Mouse (Mus musculus) A20 (cell line): ENCODE measurements around the gene Plpp7.

Experiments
- DNase-seq: peaks from one replicate; pipeline ENCODE4 v3.0.0-alpha.2; 2011; ENCODE audit warnings: low read depth, low spot score

Gene Plpp7

DNA sequence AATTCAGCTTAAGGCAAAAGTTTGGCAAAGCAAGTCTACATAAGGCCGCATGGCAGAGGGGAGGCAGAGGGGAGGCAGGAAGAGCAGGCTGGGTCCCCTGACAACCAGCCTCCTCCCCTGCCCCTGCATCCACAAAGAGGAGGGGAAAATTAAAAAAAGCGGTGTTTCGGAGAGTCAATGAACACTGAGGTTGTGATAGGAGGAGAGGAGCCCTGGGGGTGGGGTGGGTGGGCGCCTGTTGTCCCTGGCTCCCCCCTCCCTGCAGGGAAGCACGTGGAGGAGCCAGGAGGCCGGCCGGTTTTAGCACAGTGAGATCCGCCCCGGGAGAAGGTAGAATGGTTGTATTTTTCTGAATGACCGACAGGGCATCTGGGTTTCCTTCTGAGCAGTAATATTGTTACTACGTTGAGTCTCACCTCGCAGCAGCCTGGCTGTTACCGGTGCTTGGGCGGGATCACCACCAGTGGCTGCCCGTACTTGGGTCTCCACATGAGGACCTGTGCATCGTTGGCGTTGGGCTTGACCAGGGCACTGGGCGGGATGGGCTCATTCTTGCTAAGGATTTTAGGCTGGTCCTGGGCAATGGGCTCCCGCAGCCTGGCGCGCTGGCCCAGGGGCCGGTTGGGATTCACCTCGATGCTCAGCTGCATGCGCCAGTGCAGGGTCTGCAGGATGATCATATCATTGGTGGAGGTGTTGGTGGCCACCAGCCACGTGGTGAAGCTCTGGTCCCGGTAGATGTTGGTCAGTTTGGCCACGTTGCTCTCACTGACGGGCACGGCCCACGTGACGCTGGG is 26.3 kb upstream of the Plpp7 start:
- no peak for DNase-seq

DNA sequence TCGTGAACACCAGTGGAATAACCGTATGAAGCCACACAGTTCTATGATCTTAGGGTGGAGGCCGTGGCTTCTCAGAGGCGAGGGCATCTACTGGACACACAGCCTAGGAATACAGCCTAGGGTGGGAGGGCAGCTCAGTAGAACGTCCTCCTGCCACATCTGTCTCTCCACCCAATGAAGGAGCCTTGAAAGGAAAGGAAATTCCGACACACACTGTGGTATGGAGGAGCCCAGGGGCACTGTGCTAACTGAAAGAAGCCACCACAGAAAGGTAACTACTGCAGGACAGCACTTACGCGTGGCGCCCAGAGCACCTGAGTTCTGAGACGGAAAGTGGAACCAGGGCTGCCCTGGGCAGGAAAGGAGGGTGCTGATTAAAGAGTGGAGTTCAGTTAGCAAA is 24.6 kb upstream of the Plpp7 start:
- no peak for DNase-seq

DNA sequence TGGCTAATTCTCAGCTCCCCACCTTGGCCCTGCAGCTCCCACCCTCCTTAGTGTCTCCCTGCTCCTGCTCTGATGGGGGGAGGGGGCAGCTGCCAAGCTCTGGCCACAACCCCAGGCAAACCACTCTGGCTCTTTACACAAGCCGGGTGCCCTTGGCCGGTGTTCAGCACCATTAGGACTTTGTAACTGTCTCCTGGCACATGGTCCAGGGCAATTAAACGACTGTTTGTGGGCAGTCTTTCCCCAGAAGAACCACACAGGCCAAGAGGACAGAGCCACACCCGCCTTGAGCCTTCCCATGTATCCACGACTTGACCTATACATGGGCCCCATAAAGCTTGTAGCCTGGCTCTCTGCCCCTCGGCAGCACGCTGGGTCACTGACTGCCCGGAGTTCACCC is 20.9 kb upstream of the Plpp7 start:
- no peak for DNase-seq

DNA sequence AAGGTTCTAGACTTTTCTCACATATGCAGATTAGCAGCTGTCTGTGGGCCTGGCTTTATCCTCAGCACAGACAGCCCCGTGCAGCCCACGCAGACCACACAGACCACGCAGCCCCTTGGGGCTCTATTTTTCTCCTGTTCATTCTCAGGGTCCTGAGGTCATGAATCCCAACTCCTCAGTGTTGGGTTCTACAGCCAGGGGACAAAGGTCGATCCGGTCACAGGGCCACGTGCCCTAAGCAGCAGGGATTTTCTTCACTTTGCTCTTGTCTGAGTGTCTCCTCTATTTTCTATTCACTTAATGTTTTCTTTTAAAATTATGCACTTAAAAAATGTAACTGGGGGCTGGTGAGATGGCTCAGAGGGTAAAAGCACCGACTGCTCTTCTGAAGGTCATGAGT is 20.0 kb upstream of the Plpp7 start:
- DNase-seq: no peak

DNA sequence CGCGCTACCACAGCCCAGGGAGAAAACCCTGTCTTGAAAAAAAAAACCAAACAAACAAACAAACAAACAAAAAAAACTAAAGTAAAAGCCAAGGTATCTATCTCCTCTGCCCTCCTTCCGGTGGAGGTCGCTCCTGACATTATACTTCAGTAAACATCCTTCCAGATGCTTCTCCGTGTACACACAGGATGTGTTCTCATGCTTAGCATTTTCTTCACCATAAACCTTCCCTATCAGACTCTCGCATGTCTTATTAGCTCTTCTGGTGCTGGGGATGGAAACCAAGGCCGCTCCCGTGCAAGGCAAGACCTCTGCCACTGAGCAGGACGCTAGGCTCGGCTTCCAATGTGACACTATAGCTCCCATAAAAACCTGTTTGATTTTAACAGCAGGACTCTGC is 17.6 kb upstream of the Plpp7 start:
- no peak for DNase-seq

DNA sequence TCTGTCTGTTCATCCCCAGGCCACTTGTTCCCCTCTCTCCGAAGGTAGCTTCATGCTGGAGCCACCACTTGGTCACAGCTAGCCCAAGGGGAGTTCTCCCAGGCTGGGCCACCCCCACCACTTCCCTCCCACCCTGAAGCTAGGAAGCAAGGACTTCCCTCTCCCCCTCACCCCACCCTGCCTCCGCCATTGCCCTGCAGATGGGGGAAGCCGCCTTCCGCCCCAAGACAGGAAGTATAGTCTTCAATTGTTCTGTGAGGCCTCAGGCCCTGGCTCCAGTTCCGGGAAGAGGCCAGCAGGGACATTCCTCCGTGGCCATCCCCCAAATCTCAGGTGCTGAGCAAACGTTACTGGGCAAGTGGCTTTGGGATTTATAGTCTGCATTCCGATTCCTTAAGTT is 16.8 kb upstream of the Plpp7 start:
- no peak for DNase-seq

DNA sequence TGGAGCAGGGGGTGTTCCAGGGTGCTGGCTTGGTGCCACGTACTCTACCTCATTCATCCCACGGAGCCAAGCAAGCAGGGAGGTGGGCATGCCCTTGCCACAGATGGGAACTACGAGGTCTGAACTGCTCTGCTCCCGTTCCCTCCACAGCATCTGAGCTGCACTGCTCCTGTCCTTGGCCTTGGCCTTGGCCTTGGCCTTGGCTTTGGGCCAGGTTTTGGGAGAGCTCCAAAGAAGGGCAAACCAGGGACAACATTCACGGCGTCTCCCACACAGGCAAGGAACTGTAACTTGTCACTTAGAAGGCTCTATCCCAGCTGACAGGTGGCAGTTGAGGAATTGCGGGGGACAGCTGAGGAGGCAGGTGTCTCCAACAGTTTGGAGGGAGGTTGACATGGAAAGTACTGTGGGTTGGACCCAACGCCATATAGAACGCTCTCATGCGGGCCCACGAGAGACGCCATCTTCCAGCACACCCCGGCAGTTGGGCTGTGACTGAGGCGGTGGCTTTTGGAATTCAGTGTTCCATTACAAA is 16.1 kb upstream of the Plpp7 start:
- no peak for DNase-seq

DNA sequence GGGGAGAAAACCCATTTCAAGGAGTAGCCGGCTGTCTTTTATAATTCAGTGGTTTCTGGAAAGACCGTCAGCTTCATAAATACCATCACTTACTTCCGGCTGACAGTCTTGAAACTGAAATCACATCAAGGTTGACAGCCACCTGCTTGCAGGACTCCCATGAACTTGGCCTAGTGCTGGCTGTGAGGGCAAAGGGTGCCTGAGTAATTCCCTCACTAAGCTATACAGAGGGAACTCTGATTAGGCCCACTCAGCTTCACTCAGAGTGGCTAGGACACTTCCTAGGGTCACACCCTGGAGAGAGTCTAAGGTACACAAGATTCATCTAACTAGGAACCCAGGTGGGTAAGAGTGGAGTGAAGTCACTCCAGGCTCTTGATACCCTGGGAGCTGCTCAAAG is 14.6 kb upstream of the Plpp7 start:
- peak; percentile 41 for DNase-seq

DNA sequence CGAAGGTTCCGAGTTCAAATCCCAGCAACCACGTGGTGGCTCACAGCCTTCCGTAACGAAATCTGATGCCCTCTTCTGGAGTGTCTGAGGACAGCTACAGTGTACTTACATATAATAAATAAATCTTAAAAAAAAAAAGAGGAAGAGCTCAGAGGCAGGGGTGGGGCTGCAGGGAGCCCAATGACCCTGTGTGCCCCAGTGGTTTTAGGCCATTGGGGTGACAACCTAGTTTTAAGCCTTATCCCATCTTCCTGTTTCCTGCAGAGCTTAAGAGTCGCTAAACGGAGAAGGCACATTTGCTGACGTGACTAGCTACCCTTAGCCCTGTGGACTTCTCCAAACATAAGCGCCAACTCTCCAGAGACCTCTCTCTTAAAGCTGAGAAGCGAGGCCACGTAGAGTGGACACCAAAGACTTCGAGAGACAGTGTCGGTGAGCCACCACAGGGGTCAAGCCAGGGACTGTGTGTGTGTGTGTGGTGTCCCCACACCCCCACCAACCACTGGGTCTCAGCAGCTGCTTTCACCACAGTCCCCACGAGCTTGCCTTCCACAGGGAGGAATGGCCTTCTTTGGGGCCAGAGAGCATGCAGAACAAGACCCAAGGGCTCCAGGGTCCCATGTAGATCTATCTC is 13.9 kb upstream of the Plpp7 start:
- peak; percentile 29 for DNase-seq

DNA sequence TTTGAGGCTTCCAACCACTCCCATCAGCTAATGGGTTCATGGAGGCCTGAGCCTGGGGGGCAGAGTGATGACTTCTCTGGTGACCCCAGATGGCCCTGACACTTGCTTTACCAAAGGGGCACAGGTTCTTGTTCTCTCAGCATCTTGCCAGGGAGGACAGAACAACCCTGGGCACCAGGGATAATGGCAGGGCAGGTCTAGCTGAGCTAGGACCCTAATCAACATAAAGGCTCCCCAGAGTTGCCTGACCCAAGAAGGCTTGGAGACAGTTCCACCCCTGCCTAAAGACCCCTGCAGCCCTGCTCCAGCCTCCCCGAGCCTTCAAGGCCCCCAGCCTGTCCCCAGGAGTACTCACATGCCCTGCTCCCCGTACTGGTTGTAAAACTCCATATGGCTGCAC is 13.1 kb upstream of the Plpp7 start:
- no peak for DNase-seq

DNA sequence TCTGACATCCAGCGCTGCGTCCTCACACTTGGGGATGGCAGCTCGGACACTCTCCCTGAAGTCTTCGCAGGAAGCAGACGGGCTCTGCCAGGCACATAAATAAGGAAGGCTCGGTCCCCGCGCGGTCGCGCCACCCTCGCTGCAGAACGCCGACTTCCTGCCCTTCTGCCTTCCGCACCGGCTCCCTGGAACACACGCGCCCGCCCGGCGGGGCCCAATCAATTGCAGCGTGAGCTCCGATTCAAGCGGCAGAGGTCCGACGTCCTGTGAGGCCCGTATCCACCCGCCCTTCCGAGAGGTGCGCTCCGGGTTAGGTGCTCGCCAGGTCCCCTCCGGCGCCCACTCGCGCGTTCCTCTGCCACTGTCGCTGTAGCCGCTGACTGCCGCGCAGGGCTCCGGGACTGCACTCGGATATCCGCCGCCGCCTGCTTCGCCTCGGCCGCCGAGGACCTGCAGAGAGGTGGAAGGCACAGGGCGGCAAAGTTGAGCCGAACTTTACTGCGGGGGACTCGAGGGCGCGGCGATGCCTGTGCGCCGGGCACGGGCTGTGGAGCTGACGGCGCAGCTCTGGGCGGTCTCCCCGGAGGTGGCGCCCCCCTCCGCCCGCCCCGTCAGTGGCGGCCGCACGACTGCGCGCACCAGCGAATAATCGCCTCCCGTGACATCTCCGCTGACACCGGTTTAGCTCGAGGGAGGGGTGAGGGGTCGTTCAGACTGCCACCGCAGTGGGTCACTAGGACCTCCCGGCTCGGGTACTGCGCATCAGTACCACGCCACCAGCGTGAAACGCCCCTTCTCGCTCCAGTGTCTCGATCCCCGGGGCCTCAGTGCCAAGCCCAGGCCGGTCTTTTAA is 11.9 kb upstream of the Plpp7 start:
- DNase-seq: peak; percentile 56

DNA sequence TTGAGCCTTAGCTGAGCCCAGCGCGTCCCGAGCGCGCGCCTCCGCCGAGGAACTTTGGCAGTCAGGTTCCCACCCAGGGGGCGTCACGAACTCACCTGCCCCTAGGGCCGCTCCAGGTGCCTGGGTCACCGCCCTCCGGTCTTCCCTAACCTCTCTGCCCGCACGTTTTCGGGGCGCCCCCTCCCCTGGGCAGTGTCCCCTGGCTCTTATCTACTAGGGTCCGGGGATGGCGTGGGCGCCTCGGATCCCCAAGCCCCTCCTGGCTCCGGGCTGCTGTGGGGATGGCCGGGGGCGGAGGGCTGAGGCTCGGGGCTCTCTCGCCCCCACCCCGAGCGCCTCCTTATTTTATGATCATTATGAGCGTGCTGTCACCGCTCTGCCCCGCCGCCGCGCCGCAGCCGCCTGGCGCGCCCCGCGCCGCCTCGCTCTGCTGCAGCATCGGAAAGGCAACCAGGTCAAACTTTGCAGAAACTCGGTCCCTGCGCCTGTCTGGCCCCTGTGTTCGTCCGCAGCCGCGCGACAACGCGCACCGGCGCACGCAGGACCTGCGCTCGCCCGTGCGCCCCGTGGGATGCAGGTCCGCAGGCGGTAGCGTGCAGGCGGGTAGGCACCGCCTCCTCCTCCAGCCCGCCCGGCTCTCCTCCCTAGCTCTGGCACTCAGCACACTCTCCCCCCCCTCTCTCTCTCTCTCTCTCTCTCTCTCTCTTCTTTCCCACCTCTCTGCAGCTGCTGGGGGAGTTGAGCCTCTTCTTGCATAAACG is 11.0 kb upstream of the Plpp7 start, which contains the start of gene Fam78a:
Gene Fam78a (minus strand): TSS at position 747 of the 761 bp plus-strand sequence.
- peak; percentile 65 for DNase-seq

DNA sequence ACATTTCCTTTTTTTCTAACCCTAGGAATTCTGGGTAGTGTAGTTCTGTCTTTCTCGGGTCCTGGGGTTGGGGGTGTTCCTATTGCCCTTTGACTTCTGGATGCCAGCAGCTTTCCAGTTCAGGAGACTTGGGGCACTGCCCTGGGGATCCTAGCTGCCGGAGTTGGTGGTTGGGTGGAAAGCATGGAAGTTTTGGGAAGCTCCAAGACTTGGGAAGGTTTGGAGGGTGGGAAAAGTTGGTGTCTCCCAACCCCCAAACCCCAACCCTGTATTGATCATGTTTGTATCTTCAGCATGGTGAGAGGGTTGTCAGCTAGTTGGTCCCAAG is 10.5 kb upstream of the Plpp7 start:
- no peak for DNase-seq

DNA sequence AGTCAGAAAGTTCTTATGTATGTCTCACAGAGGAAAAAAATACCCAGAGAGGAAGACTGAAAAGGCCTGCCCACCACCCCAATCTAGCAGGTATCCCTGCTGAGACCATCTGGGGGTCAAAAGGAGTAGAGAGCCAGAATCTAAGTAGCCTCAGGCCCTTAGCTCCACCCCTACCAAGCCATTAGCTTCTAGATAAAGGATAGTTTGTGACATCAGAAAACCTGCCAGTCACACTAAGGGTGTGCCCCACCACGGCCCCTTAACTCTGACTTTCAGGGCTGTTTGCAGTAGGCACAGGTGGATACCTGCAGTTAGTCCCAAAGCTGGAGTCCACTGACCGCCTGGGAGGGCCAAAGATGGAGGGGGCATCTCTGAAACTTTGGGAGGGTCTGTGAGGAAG is 10.1 kb upstream of the Plpp7 start:
- no peak for DNase-seq

DNA sequence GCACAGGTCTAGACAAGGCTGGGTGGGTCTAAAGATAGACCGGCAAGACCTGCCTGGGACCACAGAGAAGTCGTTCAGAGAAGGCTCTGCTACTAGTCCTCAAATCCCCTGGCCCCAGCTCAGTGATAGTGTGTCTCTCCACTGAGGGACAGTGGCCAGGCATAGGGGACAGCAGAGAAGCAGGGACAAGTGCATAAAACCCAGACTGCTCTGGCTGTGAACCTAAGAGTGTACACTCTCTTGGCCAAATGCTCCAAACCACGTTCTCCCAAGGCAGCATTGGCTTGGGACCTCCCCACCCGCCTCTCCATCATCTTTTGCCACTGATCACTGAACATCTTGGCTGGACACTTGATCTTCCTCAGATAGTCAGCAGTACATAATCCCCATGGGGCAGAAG is 7.7 kb upstream of the Plpp7 start:
- no peak for DNase-seq

DNA sequence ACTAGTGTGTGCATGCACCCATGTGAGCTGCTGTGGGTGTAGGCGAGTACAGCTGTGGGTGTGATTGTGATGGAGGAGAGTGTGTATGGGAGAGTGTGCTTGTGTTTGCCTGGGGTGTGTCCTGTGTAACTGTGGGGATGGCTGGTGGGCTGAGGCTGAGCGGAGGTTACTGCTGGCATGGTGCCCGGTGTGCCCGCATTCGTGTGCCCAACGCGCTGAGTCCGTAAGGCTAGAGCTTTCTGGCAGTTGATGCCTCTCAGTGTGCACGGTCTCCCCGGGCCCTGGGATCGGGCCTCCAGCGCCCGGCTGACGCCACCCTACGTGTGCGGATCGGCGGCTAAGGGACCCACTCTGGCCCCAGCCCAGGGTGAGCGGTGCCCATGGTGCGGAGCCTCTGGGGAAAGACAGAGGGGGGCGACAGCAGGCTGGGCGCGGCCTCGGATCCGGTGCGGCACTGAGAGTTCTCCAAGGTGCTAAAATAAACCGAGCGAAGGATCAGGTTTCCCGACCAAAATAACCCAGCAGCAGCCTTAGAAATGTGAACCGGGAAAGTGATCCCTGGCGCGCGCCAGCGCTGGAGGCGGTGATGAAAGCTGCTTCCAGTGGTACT is 6.9 kb upstream of the Plpp7 start:
- no peak for DNase-seq

DNA sequence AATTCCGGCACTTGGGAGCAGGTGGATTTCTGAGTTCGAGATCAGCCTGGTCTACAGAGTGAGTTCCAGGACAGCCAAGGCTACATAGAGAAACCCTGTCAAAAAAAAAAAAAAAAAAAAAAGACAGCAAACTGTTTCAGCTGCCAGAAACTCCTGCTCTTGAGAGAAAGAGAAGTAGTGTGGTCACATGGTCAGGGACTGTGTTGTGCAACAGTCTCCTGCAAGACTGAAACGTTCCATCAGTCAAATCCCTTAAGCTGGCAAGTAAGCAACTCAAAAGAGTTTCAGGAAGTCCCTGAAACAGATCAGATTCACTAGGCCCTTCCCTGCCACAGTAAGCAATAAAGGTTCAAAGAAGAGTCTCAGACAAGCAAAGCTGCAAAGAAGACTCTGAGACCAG is 5.7 kb upstream of the Plpp7 start:
- DNase-seq: no peak

DNA sequence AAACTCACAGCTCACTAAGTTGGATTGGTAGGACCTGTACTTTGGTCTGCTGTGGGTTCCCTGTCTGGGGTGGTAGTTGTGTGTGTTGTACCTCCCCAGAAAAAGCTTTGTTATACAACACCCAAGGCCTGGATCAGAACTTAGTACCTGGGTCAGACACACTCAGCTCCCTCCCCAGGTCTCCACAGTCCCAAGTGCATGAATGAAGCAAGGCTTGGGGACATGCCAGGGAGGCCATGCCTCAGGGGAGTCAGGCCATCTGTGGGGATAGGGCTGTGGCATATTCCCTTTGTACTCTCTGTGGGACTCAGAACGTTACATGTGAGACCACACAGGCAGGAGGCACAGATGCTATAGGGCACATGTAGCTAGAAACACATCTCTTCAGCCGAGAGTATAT is 5.2 kb upstream of the Plpp7 start:
- DNase-seq: no peak

DNA sequence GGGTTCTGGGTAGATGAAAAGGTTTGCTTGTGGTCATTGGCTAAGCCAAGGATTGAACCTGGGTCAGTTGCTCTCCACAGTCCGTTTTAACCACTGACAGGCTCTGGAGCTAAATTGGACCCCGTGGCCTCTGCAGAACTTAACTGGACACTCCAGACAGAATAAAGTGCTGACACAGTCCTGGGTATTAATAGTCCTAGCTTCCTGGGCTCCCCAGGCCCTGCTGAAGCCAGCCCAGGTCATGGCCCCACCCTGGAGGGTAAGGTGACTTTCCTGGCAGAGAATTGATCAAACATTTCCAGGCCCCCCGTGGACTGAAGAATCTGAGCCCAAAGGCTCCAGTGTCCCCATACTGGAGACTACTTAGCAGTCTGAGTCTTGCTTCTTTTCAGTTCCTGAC is 3.4 kb upstream of the Plpp7 start:
- no peak for DNase-seq

DNA sequence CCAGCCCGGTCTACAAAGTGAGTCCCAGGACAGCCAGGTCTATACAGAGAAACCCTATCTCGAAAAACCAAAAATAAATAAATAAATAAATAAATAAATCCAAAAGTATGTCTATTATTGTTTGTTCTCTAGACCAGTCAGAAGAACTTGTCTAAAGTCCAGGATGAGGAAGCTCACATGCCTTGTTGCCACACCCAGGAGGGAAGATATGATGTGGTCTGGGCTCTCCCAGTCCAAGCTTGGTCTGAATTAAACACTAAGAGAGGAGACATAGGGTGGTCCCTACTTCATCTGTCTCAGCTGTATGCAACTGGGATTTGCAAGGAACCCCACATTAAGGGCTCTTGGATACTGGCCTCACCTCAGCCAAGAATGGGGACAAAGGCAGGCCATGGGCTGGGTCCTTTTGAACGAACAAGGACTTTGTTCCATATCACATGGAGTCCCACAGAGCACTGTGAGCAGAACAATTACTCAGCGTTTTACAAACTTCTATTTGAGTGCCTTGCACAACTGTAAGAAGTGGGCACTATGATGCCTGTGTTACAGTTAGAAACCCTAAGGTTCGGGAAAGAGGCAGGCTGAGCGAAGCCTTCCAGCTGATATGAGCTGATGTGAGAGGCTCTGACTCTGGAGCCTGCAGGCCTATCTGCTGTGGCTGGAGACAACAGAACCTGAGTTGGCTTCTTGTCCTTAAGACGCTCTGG is 1.2 kb upstream of the Plpp7 start:
- DNase-seq: no peak

DNA sequence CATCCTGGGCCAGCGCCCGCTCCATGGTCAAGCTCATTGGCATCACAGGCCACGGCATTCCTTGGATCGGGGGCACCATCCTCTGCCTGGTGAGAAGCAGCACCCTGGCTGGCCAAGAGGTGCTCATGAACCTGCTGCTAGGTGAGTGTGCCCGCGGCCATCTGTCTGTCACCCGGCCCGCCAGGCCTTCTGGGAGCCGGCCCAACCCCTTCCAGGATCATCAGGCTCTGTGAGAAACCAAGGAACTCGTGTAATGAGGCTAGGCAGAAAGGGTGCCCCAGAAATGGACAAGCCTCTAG is 743 bp downstream of the Plpp7 start:
- no peak for DNase-seq
